Mouse (Mus musculus) embryo, embryonic 11 days (tissue): Measurements from ENCODE around the gene Edil3.

Source experiments
- DNase-seq: peaks from one replicate; pipeline ENCODE4 v3.0.0-alpha.2; 2015

The Edil3 gene

GRCm38 (mm10) chr13:88821440-88822331 lies at the start of gene Edil3:
TSS of gene Edil3 (plus strand) at chr13:88821472.
- peak; percentile 83 for DNase-seq

- DNase-seq: no peak
Measured at GRCm38 (mm10) chr13:88799186-88799585, 22.1 kb upstream of the Edil3 start.

GRCm38 (mm10) chr13:88801006-88801405 lies 20.3 kb upstream of the Edil3 start:
- no peak for DNase-seq

GRCm38 (mm10) chr13:88805838-88806237 lies 15.4 kb upstream of the Edil3 start:
- peak; percentile 10 for DNase-seq

GRCm38 (mm10) chr13:88806269-88806668 lies 15.0 kb upstream of the Edil3 start:
- DNase-seq: no peak

- DNase-seq: no peak
Measured at GRCm38 (mm10) chr13:88810097-88810496, 11.2 kb upstream of the Edil3 start.

GRCm38 (mm10) chr13:88820686-88821308 lies 475 bp upstream of the Edil3 start:
- DNase-seq: peak; percentile 26

GRCm38 (mm10) chr13:88822332-88822895 lies 1.1 kb downstream of the Edil3 start:
- DNase-seq: peak; percentile 34

- peak; percentile 5 for DNase-seq
Measured at GRCm38 (mm10) chr13:88822976-88823521, 1.8 kb downstream of the Edil3 start.

- DNase-seq: peak; percentile 79
Measured at GRCm38 (mm10) chr13:88823522-88824419, 2.5 kb downstream of the Edil3 start.

GRCm38 (mm10) chr13:88824441-88824840 lies 3.2 kb downstream of the Edil3 start:
- no peak for DNase-seq

- peak; percentile 9 for DNase-seq
Measured at GRCm38 (mm10) chr13:88828362-88828761, 7.1 kb downstream of the Edil3 start.

- DNase-seq: no peak
Measured at GRCm38 (mm10) chr13:88833732-88834131, 12.5 kb downstream of the Edil3 start.

GRCm38 (mm10) chr13:88849739-88850138 lies 28.5 kb downstream of the Edil3 start:
- DNase-seq: no peak

GRCm38 (mm10) chr13:88879960-88880359 lies 58.7 kb downstream of the Edil3 start:
- DNase-seq: no peak

GRCm38 (mm10) chr13:88890728-88891127 lies 69.5 kb downstream of the Edil3 start:
- peak; percentile 39 for DNase-seq

GRCm38 (mm10) chr13:88900046-88900445 lies 78.8 kb downstream of the Edil3 start:
- DNase-seq: no peak

GRCm38 (mm10) chr13:88907405-88907804 lies 86.1 kb downstream of the Edil3 start:
- DNase-seq: no peak

- DNase-seq: no peak
Measured at GRCm38 (mm10) chr13:88908187-88908586, 86.9 kb downstream of the Edil3 start.

- no peak for DNase-seq
Measured at GRCm38 (mm10) chr13:88916503-88916902, 95.2 kb downstream of the Edil3 start.

- DNase-seq: no peak
Measured at GRCm38 (mm10) chr13:88929626-88930025, 108.4 kb downstream of the Edil3 start.

- DNase-seq: no peak
Measured at GRCm38 (mm10) chr13:88938564-88938963, 117.3 kb downstream of the Edil3 start.
